Mouse (Mus musculus) lung, adult 2 months (tissue): ENCODE measurements around the gene Zfp609.

Source experiments
- CTCF ChIP-seq: fragments of 200-500 bp; IDR thresholded peaks from 2 replicates; pipeline ENCODE4 v1.5.1; 2011; ENCODE audit warnings: mild to moderate bottlenecking, low read length, control low read depth; ENCODE audit not compliant: insufficient read depth
- POLR2A ChIP-seq: fragments of 200-500 bp; IDR thresholded peaks from 2 replicates; pipeline ENCODE4 v1.6.1; 2011; ENCODE audit warnings: low read depth, mild to moderate bottlenecking, control low read depth, low read length, borderline replicate concordance; ENCODE audit errors: extremely low read depth

DNA sequence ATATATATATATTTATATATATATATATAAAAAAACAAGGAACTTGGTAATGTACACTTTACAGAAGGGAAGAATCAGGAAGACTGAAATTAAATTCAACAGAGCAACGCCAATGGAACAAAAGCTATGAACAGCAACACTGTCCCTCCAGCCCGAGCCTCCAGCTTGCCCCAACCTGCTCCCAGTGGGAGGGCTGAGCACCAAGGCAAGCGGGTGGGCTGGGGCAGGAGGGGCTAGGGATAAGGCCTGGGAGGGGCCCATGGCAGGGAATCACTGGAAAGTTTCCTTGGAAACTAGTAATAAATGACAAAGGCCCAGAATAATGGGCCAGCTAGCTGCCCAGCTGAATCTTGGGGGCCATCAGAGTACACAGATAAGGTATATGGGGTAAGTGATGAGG is 134.9 kb downstream of the Zfp609 start:
- TF ChIP-seq CTCF: no peak
- TF ChIP-seq POLR2A: no peak
